Mouse (Mus musculus) bone marrow macrophage, adult 2 months (primary cell): Measurements from ENCODE around the gene Supt3. TPM values are rescaled to one million over a fixed set of nuclear protein-coding genes. Genes with fewer than 3 reads are reported as not detected.

ENCODE experiments used
- H3K27ac ChIP-seq: 2 replicates; pipeline ENCODE4 v1.5.1; 2012; ENCODE audit warnings: low read depth, low read length; ENCODE audit not compliant: insufficient read depth
- H3K4me1 ChIP-seq: 2 replicates; pipeline ENCODE4 v1.6.1; 2012; ENCODE audit warnings: low read length; ENCODE audit not compliant: control insufficient read depth, insufficient read depth
- H3K4me3 ChIP-seq: 2 replicates; pipeline ENCODE4 v1.5.1; 2012; ENCODE audit warnings: mild to moderate bottlenecking, low read length, moderate library complexity; ENCODE audit not compliant: insufficient read depth
- CTCF ChIP-seq: IDR thresholded peaks from 2 replicates; pipeline ENCODE4 v1.5.1; 2012; ENCODE audit warnings: low read depth, mild to moderate bottlenecking, low read length, moderate library complexity
- POLR2A ChIP-seq: IDR thresholded peaks from 2 replicates; pipeline ENCODE4 v1.6.1; 2012; ENCODE audit warnings: mild to moderate bottlenecking, low read depth, low read length, borderline replicate concordance
- polyA plus RNA-seq: library from polyadenylated mRNA; stranded (reverse); fragments of >200 nt; gene quantifications from 2 replicates; pipeline ENCODE4 v1.2.4, GENCODE M21; 2012; ENCODE audit not compliant: missing spikeins, insufficient read depth, insufficient read length

Gene Supt3
- polyA plus RNA-seq, 1 experiment: 14.5 TPM

GRCm38 (mm10) chr17:44818825-44819224 is 41.9 kb downstream of the Supt3 start:
- Histone ChIP-seq H3K4me3 (no peak overlapping the region), H3K27ac (no peak overlapping the region), H3K4me1 (peaks cover 15% of the 10 kb centered on the region)
- no peak for TF ChIP-seq POLR2A
- no peak for TF ChIP-seq CTCF

GRCm38 (mm10) chr17:44819816-44820215 is 42.9 kb downstream of the Supt3 start:
- no peak overlapping the region for H3K27ac ChIP-seq
- H3K4me3 ChIP-seq: no peak overlapping the region
- peaks cover 5% of the 10 kb centered on the region for H3K4me1 ChIP-seq
- TF ChIP-seq CTCF (no peak), POLR2A (no peak)

GRCm38 (mm10) chr17:44821940-44822339 is 45.0 kb downstream of the Supt3 start:
- Histone ChIP-seq H3K4me3 (no peak overlapping the region), H3K27ac (no peak overlapping the region), H3K4me1 (peaks cover 11% of the 10 kb centered on the region)
- no peak for TF ChIP-seq CTCF
- TF ChIP-seq POLR2A: no peak

GRCm38 (mm10) chr17:44827124-44827523 is 50.2 kb downstream of the Supt3 start:
- H3K4me3 ChIP-seq: no peak overlapping the region
- H3K4me1 ChIP-seq: peaks cover 18% of the 10 kb centered on the region
- H3K27ac ChIP-seq: no peak overlapping the region
- TF ChIP-seq CTCF: no peak
- TF ChIP-seq POLR2A: no peak

GRCm38 (mm10) chr17:44827964-44828363 is 51.0 kb downstream of the Supt3 start:
- TF ChIP-seq POLR2A: no peak
- H3K4me3 ChIP-seq: no peak overlapping the region
- peaks cover 18% of the 10 kb centered on the region for H3K4me1 ChIP-seq
- no peak overlapping the region for H3K27ac ChIP-seq

- Histone ChIP-seq H3K27ac (no peak overlapping the region), H3K4me1 (peaks cover 18% of the 10 kb centered on the region), H3K4me3 (no peak overlapping the region)
- TF ChIP-seq POLR2A: no peak
- no peak for TF ChIP-seq CTCF
Observed at GRCm38 (mm10) chr17:44829587-44829986, 52.6 kb downstream of the Supt3 start.

GRCm38 (mm10) chr17:44831201-44831600 is 54.2 kb downstream of the Supt3 start:
- no peak overlapping the region for H3K4me3 ChIP-seq
- no peak overlapping the region for H3K27ac ChIP-seq
- peaks cover 14% of the 10 kb centered on the region for H3K4me1 ChIP-seq
- no peak for TF ChIP-seq POLR2A
- no peak for TF ChIP-seq CTCF

GRCm38 (mm10) chr17:44842184-44842583 is 65.2 kb downstream of the Supt3 start:
- TF ChIP-seq POLR2A (no peak), CTCF (no peak)
- no peak overlapping the region for H3K4me3 ChIP-seq
- no peak overlapping the region for H3K27ac ChIP-seq
- no peaks in the 10 kb centered on the region for H3K4me1 ChIP-seq

- TF ChIP-seq POLR2A (no peak), CTCF (no peak)
- no peak overlapping the region for H3K4me3 ChIP-seq
- H3K4me1 ChIP-seq: no peaks in the 10 kb centered on the region
- no peak overlapping the region for H3K27ac ChIP-seq
Observed at GRCm38 (mm10) chr17:44863165-44863564, 86.2 kb downstream of the Supt3 start.

- TF ChIP-seq POLR2A (no peak), CTCF (no peak)
- no peak overlapping the region for H3K27ac ChIP-seq
- H3K4me3 ChIP-seq: no peak overlapping the region
- H3K4me1 ChIP-seq: peaks cover 2% of the 10 kb centered on the region; the same call in 1 of the 2 replicates
Observed at GRCm38 (mm10) chr17:44893592-44893991, 116.6 kb downstream of the Supt3 start.

- no peak overlapping the region for H3K4me3 ChIP-seq
- peaks cover 9% of the 10 kb centered on the region for H3K4me1 ChIP-seq
- no peak for TF ChIP-seq CTCF
- TF ChIP-seq POLR2A: no peak
- H3K27ac ChIP-seq: no peak overlapping the region
Observed at GRCm38 (mm10) chr17:44943536-44944090, 166.7 kb downstream of the Supt3 start.
